Mouse (Mus musculus): ENCODE results near the gene Gm39566.

Gm39566 gene

DNA sequence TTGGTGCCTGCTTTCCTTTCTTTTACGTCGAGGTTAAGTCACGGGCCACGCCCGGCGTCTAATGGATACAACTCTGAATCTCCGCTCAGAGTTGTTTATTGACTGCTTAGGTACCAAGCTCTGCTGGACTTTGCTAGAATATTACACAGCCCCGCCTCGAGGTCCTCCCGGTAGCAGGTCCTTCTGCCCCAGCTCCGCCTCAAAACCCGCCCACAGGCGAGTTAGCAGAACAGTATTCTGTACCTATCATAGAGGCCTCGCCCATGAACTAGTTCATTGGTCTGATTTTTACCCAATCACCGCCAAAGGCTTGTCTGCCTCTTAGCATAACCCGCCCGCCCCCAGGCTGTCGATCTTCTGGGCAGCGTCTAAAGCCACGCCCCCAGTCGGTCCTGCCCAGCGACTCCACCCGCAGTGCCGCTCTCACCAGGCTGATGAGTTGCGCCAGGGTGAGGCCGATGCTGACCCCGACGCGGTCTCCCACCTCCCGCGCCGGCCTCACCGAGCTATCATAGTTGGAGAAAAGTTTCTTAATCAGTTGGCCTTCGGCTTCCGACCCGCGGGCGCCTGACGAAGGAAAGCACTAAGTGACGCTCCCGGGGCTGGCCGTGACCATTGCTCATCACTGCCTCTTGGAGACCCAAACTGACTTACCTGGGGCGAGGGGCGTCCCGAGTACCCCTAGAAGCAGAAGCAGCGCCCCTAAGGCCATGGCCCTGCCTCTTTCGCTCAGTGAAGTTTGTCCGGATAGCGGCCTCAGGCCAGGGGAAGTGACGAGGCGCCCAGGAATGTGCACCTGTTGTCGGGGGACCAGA is 19.7 kb downstream of the Gm39566 start, which contains the start of gene Chrnb1:
Chrnb1 (minus strand) TSS at position 776 of the 815 bp plus-strand sequence.
- peak; percentile 98 to 99 for DNase-seq

DNA sequence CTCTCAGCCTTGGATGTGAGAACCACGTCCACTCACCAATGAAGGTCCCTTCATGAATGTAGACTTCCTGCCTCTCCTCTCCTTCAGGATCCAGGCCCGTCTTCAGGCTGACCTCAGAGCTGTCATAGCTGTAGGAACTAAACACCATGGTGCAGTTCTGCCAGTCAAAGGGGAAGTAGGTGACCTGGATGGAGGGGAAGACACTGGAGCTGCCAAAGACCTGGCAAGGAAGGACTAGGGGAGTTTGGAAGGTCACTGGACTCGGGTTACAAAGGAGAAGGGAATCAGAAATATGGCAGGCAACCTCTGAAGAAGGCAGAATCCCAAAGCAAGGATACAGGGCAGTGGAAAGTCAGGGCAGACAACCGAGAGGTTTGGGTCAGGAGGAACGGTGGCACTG is 21.7 kb downstream of the Gm39566 start:
- no peak for DNase-seq

DNA sequence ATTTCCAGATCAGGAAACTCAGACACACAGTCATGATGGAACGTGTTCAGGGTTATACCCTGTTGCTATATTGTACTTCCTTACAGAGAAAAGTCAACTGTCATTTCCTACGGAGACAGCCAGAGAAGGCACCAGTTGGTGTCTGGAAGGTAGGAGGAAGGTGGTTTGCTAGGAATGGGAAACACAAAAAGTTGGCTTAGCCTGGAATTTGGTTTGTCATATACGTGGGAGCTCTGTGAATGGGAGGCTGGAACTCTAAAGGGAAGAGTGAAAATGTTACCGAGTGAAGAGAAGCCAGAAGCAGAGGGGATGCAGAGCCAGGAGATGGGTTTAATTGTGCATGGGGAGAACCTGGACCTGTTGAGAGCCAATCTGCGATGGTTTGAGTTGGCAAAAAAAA is 23.7 kb downstream of the Gm39566 start:
- DNase-seq = no peak

DNA sequence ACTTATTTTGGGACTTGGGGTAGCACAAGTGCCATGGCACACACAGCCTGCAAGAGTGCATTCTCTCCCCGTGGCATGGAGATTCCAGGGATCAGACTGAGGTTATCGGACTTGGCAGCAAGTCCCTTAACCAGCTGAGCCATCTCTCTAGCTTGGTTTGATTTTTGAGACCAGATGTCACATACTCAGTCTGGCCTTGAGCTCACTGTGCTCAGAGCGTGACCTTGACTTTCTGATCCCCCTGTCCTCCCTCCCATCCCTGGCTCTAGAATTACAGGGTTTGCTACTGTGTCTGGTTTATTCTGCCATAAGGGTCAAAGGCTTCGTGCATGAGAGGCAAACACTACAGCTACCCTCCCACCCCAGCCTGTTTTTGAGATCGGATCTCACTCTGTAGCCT is 25.7 kb downstream of the Gm39566 start:
- no peak for DNase-seq

DNA sequence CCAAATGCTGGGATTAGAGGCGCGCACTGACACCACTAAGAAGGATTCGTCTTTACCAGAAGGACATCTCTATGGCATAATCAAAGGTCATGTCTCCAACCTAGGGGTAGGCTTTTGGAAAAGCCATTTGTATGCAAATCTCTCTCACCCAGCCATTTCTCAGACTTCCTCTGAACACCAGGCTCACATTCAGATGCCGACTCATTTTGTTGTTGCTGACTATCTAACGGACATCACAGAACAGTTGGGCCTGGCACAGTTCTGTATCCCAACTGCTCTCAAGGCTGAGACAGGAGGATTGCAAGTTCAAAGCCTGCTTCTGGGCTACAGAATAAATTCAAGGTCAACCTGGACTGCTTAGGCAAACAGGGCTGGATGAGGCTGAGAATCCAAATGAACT is 27.8 kb downstream of the Gm39566 start:
- DNase-seq = no peak

DNA sequence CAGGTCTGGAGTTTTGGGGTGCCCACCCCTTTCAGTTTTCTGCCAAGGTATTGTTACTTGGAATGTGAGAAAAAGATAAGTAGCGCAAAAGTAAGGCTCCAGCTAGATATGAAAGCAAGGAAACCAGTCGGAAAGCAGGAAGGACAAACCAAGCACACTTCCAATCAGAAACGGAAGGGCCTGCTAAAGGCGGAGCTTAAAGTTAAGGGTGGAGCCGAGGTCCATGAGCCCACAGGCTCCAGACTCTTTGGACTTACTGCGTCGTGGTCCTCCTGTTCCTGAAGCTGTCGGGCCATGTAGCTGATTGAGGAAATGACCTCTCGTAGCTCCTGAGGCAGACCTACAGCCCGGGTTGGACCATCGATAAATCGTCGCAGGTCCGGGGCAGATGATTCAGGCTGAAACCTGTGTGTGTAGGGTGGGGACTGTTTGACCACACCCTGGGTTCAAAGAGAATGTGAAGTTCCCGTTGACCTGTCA is 30.3 kb downstream of the Gm39566 start:
- peak; percentile 55 to 63 for DNase-seq

DNA sequence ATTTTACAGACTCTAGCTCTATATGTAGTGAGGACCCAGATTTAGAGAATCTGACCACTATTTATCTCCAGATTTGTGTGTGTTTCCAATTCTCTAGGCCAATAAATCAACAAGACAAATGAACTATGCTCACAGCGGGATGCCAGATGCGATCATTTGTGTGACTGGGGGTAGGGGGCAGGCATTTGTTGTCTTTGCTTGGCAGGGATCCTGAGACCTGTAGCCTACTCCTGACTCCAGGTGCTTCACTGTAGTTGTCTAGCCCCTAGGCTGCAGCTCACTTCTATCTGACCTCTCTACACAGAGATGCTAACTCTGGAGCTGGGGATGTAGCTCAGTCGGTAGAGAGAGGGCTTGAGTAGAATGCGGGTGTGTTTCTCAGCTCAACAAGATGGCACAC is 33.3 kb downstream of the Gm39566 start:
- DNase-seq = no peak

DNA sequence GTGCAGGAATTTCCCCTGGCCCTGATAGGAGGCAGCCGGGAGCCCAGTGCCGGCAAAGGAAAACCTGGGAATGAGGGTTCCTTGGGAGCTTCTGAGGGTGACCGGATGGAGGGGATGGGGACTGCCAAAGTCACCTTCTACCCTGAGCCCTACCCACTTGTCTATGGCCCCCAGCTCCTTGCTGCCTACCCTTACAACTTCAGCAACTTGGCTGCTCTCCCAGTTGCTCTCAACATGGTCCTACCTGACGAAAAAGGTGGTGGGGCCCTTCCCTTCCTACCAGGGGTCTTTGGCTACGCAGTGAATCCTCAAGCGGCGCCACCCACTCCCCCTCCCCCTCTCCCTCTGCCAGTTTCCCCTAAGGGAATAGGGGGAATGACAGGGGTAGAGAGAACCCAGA is 36.1 kb downstream of the Gm39566 start:
- DNase-seq = no peak

DNA sequence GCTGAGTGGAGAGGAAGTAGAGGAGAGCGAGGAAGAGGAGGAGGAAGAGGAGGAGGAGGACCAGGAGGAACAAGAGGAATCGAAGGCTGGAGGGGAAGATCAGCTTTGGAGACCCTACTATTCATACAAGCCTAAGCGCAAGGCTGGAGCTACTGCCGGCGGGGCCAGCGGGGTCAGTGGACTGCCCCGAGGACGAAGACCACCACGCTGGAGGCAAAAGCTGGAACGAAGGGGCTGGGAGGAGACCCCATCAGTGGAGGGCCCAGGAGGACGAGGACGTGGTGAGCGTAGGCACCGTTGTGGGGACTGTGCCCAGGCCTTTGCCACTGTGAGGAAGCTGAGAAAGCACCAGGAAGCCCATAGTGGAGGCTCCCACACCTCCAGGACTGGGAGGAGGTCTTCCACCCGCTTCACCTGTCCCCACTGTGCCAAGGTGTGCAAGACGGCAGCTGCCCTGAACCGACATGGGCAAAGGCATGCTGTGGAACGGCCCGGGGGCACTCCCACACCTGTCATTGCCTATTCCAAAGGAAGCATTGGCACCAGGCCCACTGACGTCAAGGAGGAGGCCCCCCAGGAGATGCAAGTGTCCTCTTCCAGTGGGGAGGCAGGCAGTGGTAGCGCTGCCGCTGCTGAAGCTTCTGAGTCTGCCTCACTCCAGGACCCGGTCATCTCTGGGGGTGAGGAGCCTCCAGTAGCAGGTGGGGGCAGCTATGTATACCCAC is 36.7 kb downstream of the Gm39566 start:
- DNase-seq = peak in 1 of 2 experiments; percentile 33

DNA sequence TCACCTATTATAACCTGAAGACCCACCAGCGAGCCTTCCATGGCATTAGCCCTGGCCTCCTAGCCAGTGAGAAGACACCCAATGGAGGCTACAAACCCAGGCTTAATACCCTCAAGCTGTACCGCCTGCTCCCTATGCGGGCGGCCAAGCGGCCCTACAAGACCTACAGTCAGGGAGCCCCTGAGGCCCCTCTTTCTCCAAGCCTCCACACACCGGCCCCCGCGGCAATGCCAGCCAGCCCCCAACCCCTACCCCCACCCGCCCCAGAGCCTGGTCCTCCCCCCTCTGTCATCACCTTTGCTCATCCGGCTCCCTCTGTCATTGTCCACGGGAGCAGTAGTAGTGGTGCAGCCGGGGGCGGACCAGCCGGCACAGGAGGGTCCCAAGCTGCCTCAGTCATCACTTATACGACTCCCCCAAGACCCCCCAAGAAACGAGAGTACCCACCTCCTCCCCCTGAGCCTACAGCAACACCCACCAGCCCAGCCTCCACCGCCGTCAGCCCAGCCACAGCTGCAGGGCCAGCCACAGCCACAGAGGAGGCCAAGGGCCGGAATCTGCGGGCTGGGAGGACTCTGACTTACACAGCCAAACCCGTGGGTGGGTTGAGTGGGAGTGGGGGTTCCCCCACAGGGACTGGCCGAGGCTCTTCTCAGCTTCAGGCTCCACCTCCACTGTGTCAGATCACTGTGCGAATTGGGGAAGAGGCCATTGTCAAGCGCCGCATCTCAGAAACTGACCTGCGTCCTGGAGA is 37.4 kb downstream of the Gm39566 start:
- no peak for DNase-seq

DNA sequence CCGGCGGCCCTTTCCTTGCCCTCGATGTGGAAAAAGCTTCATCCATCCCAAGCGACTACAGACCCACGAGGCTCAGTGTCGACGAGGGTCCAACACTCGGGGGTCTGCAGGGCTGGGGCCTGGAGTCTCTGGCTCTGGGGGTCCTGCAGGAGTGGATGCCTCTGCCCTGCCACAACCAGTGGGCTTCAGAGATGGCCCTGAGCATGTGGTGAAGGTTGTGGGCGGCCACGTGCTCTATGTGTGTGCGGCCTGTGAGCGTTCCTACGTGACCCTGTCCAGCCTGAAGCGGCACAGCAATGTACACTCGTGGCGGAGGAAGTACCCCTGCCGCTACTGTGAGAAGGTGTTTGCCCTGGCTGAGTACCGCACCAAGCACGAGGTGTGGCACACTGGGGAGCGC is 38.6 kb downstream of the Gm39566 start:
- DNase-seq = no peak

DNA sequence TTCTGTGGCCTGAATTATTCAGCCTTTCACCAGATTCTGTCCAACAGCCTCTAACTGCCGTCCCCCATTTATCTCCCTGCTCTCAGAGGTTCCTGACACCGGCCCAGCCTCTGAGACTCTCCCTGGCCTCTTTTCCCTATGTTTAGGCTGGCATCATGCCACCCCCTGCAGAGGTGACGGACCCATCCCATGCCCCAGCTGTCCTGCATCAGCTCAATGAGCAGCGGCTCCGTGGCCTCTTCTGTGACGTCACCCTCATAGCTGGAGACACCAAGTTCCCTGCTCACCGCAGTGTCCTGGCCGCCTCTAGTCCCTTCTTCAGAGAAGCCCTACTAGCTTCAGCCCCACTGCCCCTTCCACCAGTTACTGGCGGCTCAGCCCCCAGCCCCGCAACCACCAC is 39.4 kb downstream of the Gm39566 start:
- no peak for DNase-seq

DNA sequence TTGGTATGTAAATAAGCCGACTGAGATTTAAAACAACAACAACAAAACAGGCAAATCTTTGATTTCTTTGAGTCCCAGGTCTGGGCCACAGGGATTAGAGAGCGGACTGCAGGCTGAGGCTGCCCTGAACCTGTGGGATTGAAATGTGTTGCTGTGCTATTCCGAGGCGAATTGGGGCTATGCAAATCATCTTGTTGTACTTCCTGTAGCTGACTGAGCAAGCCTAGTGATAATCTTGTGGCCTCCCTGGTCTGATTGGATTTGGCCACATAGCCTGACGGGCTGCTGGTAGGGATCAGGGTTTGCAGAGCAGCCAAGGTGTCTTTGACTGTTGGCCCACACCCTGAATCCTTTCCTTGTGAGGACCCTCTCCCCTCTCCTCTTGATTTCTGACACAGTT is 40.1 kb downstream of the Gm39566 start:
- DNase-seq = no peak

DNA sequence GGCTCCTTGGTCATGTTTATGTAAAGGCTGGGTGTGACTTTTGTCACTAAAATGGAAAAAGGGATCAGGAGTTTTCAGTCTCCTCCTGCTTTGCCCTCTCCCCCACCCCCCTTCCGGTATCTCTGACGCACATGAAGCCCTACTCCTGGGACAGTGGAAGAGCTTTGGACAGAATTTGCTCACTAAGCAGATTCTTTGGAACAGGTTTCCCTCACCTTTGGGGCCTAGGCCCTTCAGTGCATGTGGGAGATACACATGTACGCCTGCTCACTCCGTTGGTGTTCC is 47.5 kb downstream of the Gm39566 start:
- DNase-seq = peak; percentile 21 to 32

DNA sequence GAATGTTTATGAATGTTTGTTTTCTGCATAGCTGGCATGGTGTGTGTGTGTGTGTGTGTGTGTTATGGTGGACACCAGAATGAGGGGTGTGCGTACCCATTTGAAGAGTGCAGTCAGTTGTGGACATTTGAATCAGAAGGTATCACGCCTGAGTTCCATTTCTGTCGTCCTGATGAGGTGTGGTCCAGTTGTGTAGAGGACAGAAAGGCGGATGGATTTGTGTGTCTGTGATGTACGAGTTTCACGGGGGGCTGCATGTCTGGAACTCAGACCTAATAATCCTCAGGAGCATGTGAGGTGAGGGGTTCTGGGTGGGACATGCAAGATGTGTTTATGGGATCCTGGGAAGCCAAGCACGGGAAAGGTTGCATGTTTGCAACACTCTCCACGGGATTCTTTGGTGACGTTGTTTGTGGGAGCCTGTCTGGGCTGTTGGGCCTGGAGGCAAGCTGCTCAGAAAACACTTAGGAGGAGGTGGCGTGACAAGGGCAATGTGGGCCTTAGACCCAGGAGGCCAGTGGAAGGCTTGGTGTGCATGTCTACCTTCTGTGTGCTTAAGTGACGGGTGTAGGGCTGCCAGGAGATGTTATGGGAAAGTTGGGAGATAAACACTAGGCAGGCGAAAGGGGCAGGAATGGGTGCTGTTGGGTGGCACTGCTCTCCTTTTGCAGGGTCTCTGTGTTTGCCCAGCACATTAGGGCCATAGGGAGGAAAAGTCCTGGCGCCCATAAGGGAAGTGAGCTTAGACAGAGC is 48.0 kb downstream of the Gm39566 start:
- no peak for DNase-seq

DNA sequence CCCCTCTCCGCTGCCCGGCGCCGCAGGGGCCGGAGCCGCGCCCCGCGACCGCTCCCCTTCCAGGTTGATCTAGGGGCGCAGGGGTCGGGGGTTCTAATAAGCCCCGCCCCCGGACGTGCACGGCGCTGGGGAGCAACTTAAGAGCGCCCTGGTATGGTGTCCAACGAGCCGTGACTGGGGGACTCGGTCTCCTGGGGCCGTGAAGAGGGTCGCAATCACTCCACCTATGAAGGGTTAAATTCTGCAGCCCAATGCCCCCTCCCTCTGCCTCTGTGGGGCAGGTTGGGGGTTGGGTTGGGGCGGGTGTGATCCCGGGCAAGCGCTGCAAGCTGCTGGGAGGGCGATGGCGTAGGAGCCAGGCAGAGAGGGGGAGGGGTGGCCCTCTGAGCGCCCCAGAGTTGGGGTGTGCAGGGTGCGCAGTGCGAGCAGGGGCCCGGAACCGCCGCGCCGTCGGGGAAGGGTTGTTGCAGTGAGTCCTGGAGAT is 48.9 kb downstream of the Gm39566 start:
- DNase-seq = peak; percentile 63 to 84

DNA sequence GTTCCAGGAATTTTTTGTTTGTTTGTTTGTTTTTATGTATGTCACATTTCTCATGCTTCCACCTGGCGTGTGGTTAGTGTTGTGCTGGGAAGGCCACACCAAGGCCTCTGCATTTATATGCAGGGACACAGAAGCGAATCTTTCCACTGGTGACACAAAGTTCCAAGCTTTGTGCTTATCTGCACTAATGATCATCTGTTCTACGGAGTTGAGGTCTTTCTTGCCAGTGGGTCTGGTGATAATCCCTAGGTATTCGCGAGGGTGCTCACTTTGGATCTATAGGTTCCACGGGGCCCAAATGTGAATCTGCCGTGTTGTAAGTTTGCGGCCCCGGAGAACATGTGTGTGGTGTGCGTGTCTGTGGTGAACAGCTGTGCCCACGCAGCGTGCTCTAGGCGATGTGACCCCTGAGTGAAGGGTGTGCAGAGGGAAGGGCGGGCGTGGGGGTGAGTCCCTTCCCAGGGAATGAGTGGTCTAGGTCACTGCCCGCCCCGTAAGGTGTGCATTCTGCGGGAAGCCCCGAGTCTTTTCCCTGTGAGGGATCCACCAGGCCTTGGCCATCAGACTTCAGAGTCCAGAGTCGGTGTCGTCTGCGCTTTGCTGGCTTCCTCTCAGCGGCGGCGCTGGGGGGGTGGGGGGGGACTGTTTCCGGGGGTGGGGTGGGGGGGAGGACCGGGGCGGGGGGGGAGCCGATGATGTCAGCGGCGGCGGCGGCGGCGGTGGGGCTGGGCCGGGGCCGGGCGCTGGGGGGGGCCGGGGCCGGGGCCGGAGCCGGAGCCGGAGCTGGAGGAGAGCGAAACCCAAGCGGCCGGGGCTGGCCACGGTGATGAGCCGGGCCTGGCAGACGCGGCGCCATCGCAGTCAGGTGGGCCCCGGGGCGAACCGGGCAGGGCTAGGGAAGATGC is 49.6 kb downstream of the Gm39566 start, which contains the start of gene Zbtb4:
Zbtb4 (plus strand) TSS at position 692 of the 905 bp plus-strand sequence.
- peak; percentile 48 to 71 for DNase-seq

DNA sequence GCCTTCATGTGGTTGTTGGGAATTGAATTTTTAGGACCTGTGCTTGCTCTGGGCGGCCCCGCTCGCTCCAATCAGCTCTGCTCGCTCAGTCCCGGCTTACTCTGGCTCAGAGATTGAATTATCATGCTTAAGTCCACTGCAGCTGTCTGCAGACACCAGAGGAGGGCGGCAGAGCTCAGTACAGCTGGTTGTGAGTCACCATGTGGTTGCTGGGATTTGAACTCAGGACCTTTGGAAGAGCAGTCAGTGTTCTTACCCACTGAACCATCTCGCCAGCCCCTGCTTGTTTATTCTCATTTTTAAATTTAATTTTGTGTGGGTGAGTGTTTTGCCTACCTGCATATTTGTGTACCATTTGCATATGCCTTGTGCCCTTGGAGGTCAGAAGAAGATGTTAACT is 51.5 kb downstream of the Gm39566 start:
- DNase-seq = peak in 1 of 2 experiments; percentile 34

DNA sequence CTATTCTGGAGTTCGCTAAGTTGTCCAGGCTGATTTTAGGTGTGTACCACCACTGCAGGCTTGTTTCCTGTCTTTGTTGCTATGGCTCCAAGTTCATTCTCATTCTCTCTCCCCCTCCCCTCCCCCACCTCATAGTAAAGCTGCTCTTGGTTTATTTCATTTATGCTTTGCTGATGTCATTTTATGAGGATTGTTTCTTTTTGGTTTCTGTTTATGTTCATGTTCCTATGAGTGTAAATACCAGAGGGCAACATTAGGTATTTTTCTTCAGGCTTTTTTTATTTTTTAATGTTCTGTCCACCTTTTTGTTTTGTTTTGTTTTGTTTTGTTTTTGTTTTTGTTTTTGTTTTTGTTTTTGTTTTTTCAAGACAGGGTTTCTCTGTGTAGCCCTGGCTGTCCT is 53.2 kb downstream of the Gm39566 start, which contains the start of gene Slc35g3:
Slc35g3 (minus strand) TSS at position 101 of the 400 bp plus-strand sequence.
- no peak for DNase-seq
